In genomic region chr13:47777206-47778099, GRCm38 (mm10) we compare ENCODE assay signal across 8 mouse cellular contexts.
DNase-seq lines count a peak whose midpoint lies in the region; ATAC-seq lines count a peak whose summit lies in the region.

No protein-coding gene starts in this region.

- ATAC-seq in embryonic facial prominence, embryonic 13.5 days (ENCODE audit: insufficient number of reproducible peaks, insufficient read depth, low FRiP score, low TSS enrichment, low read depth): no peak
- ATAC-seq in limb, embryonic 13.5 days (ENCODE audit: low FRiP score, low read depth): no peak
- peak; percentile 60; the same call in 1 of the 2 replicates for ATAC-seq in stomach, embryonic 16.5 days (ENCODE audit: insufficient read depth, low FRiP score)
- no peak for ATAC-seq in megakaryocyte progenitor cell, adult 5-6 weeks (replicated peaks; ENCODE audit: poor library complexity)

- no peak for DNase-seq in embryonic facial prominence, embryonic 10.5 days (ENCODE audit: low spot score)
- DNase-seq in retina, postnatal 1 day: peak; percentile 4
- no peak for DNase-seq in retina, embryonic 14.5 days (ENCODE audit: low spot score)
- DNase-seq in cerebellum, postnatal 14 days: no peak

- H3K4me1 ChIP-seq in embryonic facial prominence, embryonic 13.5 days: peaks cover 16% of the 10 kb centered on the region
- peaks cover 11% of the 10 kb centered on the region for H3K4me1 ChIP-seq in embryonic facial prominence, embryonic 10.5 days
- peaks cover 22% of the 10 kb centered on the region for H3K4me1 ChIP-seq in limb, embryonic 13.5 days
- H3K4me1 ChIP-seq in stomach, embryonic 16.5 days (ENCODE audit: control insufficient read depth, insufficient read depth, low read length): peaks cover 9% of the 10 kb centered on the region; the same call in 1 of the 2 replicates

- peak overlapping the region; percentile 38 for H3K4me2 ChIP-seq in embryonic facial prominence, embryonic 13.5 days
- H3K4me2 ChIP-seq in limb, embryonic 13.5 days (replicated peaks): peak overlapping the region; percentile 50
- peak overlapping the region; percentile 31; the same call in 1 of the 2 replicates for H3K4me2 ChIP-seq in stomach, embryonic 16.5 days (ENCODE audit: low read depth, low read length)

- peak overlapping the region; percentile 56 for H3K27ac ChIP-seq in embryonic facial prominence, embryonic 13.5 days
- no peak overlapping the region for H3K27ac ChIP-seq in embryonic facial prominence, embryonic 10.5 days (replicated peaks)
- peak overlapping the region; percentile 2; the same call in 1 of the 2 replicates for H3K27ac ChIP-seq in limb, embryonic 13.5 days
- peak overlapping the region; percentile 78 for H3K27ac ChIP-seq in stomach, embryonic 16.5 days (ENCODE audit: low read length)

- H3K9ac ChIP-seq in embryonic facial prominence, embryonic 13.5 days: no peak overlapping the region
- H3K9ac ChIP-seq in limb, embryonic 13.5 days: no peak overlapping the region
- peak overlapping the region; percentile 43; the same call in 1 of the 2 replicates for H3K9ac ChIP-seq in stomach, embryonic 16.5 days (ENCODE audit: low read length)

- H3K36me3 ChIP-seq in embryonic facial prominence, embryonic 13.5 days: no peaks in the 10 kb centered on the region
- H3K36me3 ChIP-seq in embryonic facial prominence, embryonic 10.5 days (replicated peaks): no peaks in the 10 kb centered on the region
- H3K36me3 ChIP-seq in limb, embryonic 13.5 days: no peaks in the 10 kb centered on the region
- no peaks in the 10 kb centered on the region for H3K36me3 ChIP-seq in stomach, embryonic 16.5 days (ENCODE audit: control insufficient read depth, insufficient read depth, low read length)

- H3K4me3 ChIP-seq in embryonic facial prominence, embryonic 13.5 days: no peak overlapping the region; the same call in 1 of the 2 replicates
- H3K4me3 ChIP-seq in embryonic facial prominence, embryonic 10.5 days: no peak overlapping the region
- no peak overlapping the region for H3K4me3 ChIP-seq in limb, embryonic 13.5 days
- H3K4me3 ChIP-seq in stomach, embryonic 16.5 days (replicated peaks; ENCODE audit: low read length): no peak overlapping the region

- no peaks in the 10 kb centered on the region for H3K9me3 ChIP-seq in embryonic facial prominence, embryonic 13.5 days
- no peaks in the 10 kb centered on the region for H3K9me3 ChIP-seq in embryonic facial prominence, embryonic 10.5 days
- no peaks in the 10 kb centered on the region for H3K9me3 ChIP-seq in limb, embryonic 13.5 days
- H3K9me3 ChIP-seq in stomach, embryonic 16.5 days (replicated peaks; ENCODE audit: control insufficient read depth, low read length): no peaks in the 10 kb centered on the region

- WGBS in embryonic facial prominence, embryonic 13.5 days: 38% methylated on average over 15 of the region's 15 CpGs
- 74% methylated on average over 15 of the region's 15 CpGs for WGBS in embryonic facial prominence, embryonic 10.5 days
- 45% methylated on average over 15 of the region's 15 CpGs for WGBS in limb, embryonic 13.5 days
- WGBS in stomach, embryonic 16.5 days: 50% methylated on average over 15 of the region's 15 CpGs

- no peaks in the 10 kb centered on the region for H3K27me3 ChIP-seq in embryonic facial prominence, embryonic 13.5 days
- no peaks in the 10 kb centered on the region for H3K27me3 ChIP-seq in embryonic facial prominence, embryonic 10.5 days (replicated peaks; ENCODE audit: low read depth, poor library complexity, severe bottlenecking)
- 0 out of 2 replicates have a peak, but pooled peaks cover 3% of the 10 kb centered on the region for H3K27me3 ChIP-seq in limb, embryonic 13.5 days
- no peaks in the 10 kb centered on the region for H3K27me3 ChIP-seq in stomach, embryonic 16.5 days (ENCODE audit: control insufficient read depth, insufficient read depth, low read length)
